Mouse (Mus musculus) neural tube, embryonic 10.5 days (tissue): ENCODE results near the gene Psmd1.
A peak's percentile ranks its signal among the peaks of the same experiment; 100 is the strongest.
"Not testable (repeated sequence)": the region's sequence is repeated elsewhere in the genome, so short reads cannot be mapped to it uniquely, and the experiment has no call there.

Source experiments
- DNase-seq: peaks from one replicate; pipeline ENCODE4 v3.0.0-alpha.2; 2017; ENCODE audit warnings: low spot score; ENCODE audit errors: extremely low spot score

Gene Psmd1

GRCm38 (mm10) chr1:86064271-86064991, at the start of gene Psmd1:
TSS of gene Psmd1 (plus strand) at chr1:86064387.
- peak; percentile 92 for DNase-seq

DNA sequence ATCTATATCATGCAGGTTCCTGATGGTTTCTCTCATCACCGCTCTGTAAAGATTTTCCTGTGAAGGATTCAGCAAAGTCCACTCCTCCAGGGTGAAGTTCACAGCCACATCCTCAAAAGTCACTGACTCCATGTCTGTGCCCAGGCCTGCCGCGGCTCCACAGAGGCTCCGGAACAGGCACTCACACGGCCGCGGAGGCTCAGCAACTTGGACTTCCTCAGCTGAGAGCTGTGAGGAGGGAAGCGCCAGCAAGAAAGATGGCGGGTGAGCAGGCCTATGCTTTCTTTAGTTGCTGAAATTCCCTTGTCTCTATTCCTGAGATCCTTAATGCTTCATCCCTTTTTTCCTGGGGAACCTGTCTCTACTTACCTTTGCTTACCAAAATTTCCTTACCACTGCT, 48.4 kb upstream of the Psmd1 start:
- not testable (repeated sequence) for DNase-seq

- no peak for DNase-seq
Observed at GRCm38 (mm10) chr1:86016516-86016915, 47.7 kb upstream of the Psmd1 start, which contains the start of gene Spata3. TSS of gene Spata3 (plus strand) at chr1:86016816.

DNA sequence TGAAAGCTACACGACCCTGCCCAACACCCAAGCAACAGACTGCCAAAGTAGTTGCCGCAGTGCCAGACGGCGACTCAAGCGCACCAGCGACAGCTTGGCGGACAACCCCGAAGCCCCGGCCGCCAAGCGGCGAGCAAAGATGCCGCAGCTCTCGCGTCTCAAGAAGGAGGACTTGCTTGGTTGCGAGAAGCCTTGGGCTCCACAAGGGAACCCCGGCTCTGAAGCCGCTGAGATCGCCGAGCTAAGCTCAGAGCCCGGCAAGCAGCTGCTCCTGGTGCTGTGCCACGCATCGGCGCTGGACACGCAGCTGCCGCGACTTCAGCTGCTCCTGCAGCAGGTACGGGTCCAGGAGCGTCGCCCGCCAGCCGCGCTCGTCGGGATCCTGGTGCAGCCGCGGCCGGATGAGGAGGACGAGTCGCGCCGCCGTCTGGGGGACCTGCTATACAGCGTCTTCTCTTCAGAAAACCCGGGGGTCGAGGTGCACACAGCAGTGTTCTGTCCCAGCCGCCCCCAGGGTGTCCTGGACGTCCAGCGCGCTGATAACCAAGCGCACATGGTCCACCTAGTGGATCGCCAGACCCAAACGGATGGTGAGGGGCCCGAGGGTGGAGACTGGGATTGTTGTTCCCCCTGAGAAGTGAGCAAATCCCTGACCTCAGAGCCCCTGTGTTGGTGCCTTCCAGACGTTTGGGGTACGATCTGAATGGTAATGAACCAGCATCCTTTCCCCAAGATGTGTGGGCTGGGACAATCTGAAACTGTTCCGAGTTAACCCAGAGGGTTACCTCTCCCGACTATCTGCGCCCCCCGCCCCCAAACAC, 45.7 kb upstream of the Psmd1 start:
- peak; percentile 78 for DNase-seq

DNA sequence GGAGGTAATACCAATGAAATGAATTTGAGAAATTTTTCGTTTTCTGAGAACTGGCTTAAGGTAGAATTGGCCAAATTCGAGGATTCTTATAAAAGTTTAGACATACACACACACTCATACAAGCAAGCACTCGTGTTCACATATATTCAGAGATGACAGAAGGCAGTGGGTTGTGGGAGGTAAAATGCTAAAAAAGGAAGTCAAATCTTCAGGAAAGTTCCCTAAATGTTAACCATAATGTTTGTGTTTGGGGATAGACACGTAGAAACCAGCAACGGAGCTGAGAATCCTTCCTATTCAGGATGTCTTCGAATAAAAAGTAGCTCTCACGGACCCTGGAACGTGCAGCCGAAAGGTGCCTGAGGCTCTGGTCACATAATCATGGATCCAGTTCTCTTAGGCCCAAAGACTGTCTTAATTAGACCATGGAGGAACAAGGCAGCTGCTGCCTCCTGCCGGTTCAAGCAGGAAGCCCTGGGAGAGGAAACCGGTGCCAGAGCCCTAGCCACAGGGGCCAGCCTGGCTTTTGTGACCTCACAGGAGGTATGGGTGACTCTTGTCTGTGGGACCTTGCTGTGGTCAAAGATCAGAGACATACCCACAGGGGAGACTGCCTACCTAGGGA, 42.7 kb upstream of the Psmd1 start:
- DNase-seq = no peak

DNA sequence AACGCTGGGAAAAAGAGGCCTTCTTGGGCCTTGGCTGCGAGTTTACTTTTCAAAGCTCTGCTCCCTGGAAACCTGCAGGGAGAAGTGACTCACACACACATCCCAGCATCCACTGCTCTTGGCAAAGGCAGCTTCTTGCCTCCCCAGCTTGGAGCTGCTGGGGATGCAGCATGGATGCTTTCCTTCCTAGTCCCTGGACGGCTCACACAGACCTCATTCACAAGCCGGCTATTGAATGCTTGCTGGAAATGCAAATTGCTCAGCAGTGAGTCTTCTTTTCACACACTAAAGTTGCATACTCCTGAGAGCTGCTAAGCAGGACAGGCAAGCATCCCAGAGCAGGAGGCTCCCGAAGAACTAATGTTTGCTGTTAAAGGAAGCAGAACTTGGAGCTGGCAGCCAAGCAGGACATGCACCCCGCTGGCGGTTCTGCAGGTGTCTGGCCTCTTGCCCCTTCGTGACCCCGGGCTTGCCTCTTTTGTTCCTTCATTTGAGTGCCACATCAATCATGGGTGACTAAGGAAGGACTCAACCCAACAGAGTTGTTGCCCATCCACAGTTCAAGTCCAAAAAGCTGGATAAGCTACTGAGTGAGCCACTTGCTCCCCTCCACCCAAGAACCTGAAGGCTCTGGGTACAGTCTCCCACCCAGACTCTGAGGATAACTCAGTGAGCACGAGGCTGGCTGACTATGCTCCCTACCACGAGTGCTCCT, 31.8 kb upstream of the Psmd1 start:
- peak; percentile 32 for DNase-seq

GRCm38 (mm10) chr1:86038191-86038951, 25.8 kb upstream of the Psmd1 start:
- no peak for DNase-seq

GRCm38 (mm10) chr1:86040131-86040530, 24.1 kb upstream of the Psmd1 start:
- no peak for DNase-seq

- no peak for DNase-seq
Observed at GRCm38 (mm10) chr1:86040817-86041216, 23.4 kb upstream of the Psmd1 start.

DNA sequence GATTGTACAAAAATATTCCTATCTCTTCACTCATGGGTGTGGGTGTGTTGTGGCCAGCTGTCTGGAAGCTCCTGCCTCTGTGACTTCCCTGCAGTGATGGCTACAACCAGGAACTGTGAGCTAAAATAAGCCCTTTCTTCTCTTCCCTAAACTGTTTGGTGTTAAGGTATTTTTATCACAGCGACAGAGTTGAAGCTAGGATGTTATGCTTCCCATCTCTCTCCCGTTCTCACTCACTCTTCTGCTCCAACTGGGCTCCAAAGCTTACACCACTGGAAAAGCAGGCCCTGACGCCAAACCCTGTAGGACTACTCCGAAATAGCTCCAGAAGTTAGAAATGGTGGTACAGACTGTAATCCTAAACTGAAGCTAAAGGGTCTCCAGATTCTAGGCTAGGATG, 19.1 kb upstream of the Psmd1 start:
- no peak for DNase-seq

DNA sequence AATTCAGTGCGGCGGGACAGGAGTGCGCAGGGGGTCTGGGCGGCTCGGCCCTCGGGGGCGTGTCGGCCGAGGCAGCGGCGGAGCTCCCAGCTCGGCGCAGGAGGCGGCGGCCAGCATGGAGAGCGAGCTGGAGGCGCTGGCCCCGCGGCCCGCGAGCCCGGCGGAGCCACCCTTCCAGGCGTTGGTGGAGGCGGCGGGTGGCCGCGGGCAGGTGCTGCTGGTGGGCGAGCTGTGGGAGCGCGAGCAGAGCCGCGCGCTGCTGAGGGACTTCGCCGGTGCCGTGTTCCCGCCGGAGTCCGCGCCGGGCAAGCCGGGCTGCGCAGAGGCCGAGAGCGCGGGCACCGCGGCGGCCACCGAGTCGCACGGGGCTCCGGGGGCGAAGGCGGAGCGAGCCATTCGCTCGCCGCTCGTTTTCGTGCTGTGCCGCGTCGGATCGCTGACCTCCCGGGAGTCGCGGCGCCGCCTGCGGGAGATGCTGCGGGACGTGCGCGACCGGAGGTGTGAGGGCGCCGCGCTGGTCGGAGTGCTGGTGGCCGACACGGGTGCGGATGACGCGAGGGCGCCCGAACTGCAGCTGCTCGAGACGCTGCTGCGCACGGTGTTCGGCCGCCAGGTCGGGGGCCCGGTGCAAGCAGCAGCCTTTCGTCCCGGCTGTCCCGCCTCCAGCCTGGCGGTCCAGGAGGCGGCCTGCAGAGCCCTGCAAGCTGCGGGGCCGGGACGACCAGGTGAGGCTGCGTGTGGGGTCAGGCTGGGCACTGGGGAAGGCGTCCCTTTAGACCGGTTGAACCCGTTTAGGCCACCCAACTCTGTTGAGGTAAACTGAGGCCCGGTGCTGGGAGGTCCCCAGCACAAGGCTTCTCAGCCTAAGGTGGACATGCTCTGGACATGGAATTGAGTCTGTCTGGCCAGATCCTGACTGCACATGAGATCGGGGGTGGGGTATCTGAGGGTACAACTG, 18.1 kb upstream of the Psmd1 start, which contains the start of gene 2810459M11Rik:
TSS of gene 2810459M11Rik (plus strand) at position 16 of the 958 bp plus-strand sequence.
- peak; percentile 73 for DNase-seq

- DNase-seq = no peak
Observed at GRCm38 (mm10) chr1:86046833-86047563, 17.2 kb upstream of the Psmd1 start.

DNA sequence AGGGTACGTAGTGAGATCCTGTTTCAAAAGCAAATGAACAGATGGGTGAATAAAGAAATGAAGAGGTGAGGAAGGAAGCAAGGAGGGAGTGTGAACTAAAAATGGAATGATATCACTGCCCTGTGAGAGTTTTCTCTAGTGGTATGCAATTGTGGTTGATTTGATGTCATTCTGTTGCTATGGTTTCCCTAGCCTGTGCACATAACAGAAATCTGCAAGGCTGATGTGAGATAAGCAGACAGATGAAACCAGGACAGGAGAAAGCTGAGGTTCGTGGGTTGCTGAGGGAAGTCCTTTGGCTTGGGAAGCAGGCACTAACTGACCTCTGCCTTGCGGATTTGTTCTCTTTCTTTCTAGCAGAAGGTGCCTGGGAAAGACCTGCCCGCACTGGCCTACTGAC, 16.0 kb upstream of the Psmd1 start:
- no peak for DNase-seq

DNA sequence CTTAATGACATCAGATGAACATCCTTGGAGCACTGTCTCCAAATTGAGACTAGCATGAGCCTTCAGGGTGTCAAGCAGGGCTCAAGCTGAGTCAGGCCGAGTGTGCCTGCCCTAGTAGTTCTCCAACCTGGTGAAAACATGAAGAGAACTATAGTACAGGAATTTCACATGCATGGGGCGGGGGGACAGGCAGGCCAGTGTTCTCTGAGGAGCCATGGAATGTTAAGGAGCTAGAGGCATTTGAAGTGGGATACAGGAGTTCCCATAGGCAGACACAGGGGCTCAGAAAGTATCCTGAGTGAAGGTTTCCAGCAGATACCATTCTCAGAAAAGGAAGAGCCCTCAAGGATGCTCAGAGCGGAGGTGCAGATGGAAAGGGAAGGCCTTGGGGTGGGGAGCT, 15.4 kb upstream of the Psmd1 start:
- no peak for DNase-seq

- DNase-seq = no peak
Observed at GRCm38 (mm10) chr1:86053198-86053921, 10.8 kb upstream of the Psmd1 start.

DNA sequence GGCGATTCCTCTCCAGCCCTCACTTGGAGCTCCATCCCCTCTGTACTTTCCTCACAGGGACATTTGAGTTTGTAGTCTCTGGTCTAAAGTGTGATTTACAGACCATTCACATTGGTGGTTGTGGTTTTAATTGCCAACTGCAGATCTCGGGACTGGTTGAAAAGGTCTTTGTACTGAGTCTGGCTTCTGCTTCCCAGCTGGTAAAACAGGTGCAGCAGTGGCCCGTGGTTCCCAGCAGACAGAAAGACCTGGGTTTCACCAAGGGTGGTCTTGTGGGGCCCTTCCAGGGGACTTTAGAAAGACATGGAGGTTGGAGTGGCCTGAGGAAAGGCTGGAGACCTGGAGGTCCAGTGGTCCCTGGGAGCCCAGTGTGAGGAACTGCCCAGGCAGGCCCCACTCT, 9.2 kb upstream of the Psmd1 start:
- DNase-seq = no peak

GRCm38 (mm10) chr1:86056284-86056683, 7.9 kb upstream of the Psmd1 start:
- no peak for DNase-seq
